Mouse (Mus musculus) myocyte (in vitro differentiated cells): ENCODE data around the gene Gm20388.
"Not testable (repeated sequence)": the region's sequence is repeated elsewhere in the genome, so short reads cannot be mapped to it uniquely, and the experiment has no call there.

Experiments used
- CEBPB ChIP-seq: IDR thresholded peaks from 2 replicates; pipeline ENCODE4 v1.6.1; 2011; ENCODE audit warnings: mild to moderate bottlenecking, moderate library complexity; ENCODE audit not compliant: poor library complexity, insufficient read depth, severe bottlenecking
- E2F4 ChIP-seq: IDR thresholded peaks from one replicate; pipeline ENCODE4 v1.6.1; 2011; ENCODE audit warnings: mild to moderate bottlenecking, control low read depth, moderate library complexity; ENCODE audit not compliant: insufficient read depth
- MYOG ChIP-seq, 3 experiments: IDR thresholded peaks; one replicate each; pipeline ENCODE4 v1.6.1; 2011; ENCODE audit warnings: control low read depth in 2 of 3, low read depth in 2 of 3, mild to moderate bottlenecking in 2 of 3; ENCODE audit not compliant: insufficient read length in 2 of 3, control insufficient read depth in 1 of 3, insufficient read depth in 1 of 3
- POLR2A ChIP-seq: IDR thresholded peaks from one replicate; pipeline ENCODE4 v1.6.1; 2011; ENCODE audit warnings: low read depth, mild to moderate bottlenecking, control low read depth, moderate library complexity; ENCODE audit not compliant: insufficient read length
- POLR2AphosphoS2 ChIP-seq: IDR thresholded peaks from one replicate; pipeline ENCODE4 v1.6.1; 2011; ENCODE audit warnings: low read depth, control low read depth; ENCODE audit not compliant: insufficient read length
- REST ChIP-seq: IDR thresholded peaks from one replicate; pipeline ENCODE4 v1.6.1; 2011; ENCODE audit warnings: mild to moderate bottlenecking, control low read depth, moderate library complexity; ENCODE audit not compliant: insufficient read depth, insufficient read length
- TCF12 ChIP-seq: IDR thresholded peaks from one replicate; pipeline ENCODE4 v1.6.1; 2011; ENCODE audit warnings: mild to moderate bottlenecking, control low read depth; ENCODE audit not compliant: poor library complexity, insufficient read depth, severe bottlenecking
- TCF3 ChIP-seq: IDR thresholded peaks from one replicate; pipeline ENCODE4 v1.6.1; 2011; ENCODE audit warnings: low read depth, control low read depth; ENCODE audit not compliant: insufficient read length
- USF1 ChIP-seq: IDR thresholded peaks from one replicate; pipeline ENCODE4 v1.6.1; 2011; ENCODE audit warnings: low read depth, mild to moderate bottlenecking, control low read depth, moderate library complexity

DNA sequence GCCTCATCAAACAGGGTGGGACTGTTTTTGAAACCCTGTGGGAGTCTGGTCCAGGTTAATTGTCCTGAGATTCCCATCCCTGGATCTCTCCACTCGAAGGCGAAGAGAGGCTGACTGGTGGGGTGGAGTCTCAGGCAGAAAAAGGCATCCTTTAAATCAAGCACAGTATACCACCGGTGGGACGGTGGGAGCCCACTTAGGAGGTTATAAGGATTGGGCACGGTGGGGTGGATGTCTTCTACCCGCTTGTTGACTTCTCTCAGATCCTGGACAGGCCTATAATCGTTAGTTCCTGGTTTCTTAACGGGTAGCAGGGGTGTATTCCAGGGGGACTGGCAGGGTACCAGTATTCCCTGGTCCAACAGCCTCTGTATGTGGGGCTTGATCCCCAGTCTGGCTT is 3520.3 kb downstream of the Gm20388 start:
- not testable (repeated sequence) for TF ChIP-seq POLR2A; TCF3; MYOG (IDR thresholded peaks at IDR 0.05; ENCODE audit: control insufficient read depth in 1 of 3, insufficient read depth in 1 of 3, insufficient read length in 2 of 3, low read depth in 2 of 3); CEBPB; E2F4; USF1; TCF12; POLR2AphosphoS2; REST
